Mouse (Mus musculus) gastrocnemius, postnatal 36 days (tissue): Measurements from ENCODE around the gene Zfp518b. TPM values are rescaled to one million over a fixed set of nuclear protein-coding genes. Genes with fewer than 3 reads are reported as not detected.

ENCODE experiments used
- DNase-seq, 2 experiments: peaks; one replicate each; pipeline ENCODE4 v3.0.0; 2022
- intact Hi-C: fragments of 180-260 bp; cut with DNase I; formaldehyde crosslinking; loops from one replicate; pipeline ENCODE4 v1.15.1; 2025
- total RNA-seq, 2 experiments: library from RNA; stranded (reverse); gene quantifications; 2 replicates each; pipeline ENCODE4 v1.2.3; 2021

The Zfp518b gene
- total RNA-seq, 2 experiments from 2014 or later: 2.0 to 2.4 TPM

DNA sequence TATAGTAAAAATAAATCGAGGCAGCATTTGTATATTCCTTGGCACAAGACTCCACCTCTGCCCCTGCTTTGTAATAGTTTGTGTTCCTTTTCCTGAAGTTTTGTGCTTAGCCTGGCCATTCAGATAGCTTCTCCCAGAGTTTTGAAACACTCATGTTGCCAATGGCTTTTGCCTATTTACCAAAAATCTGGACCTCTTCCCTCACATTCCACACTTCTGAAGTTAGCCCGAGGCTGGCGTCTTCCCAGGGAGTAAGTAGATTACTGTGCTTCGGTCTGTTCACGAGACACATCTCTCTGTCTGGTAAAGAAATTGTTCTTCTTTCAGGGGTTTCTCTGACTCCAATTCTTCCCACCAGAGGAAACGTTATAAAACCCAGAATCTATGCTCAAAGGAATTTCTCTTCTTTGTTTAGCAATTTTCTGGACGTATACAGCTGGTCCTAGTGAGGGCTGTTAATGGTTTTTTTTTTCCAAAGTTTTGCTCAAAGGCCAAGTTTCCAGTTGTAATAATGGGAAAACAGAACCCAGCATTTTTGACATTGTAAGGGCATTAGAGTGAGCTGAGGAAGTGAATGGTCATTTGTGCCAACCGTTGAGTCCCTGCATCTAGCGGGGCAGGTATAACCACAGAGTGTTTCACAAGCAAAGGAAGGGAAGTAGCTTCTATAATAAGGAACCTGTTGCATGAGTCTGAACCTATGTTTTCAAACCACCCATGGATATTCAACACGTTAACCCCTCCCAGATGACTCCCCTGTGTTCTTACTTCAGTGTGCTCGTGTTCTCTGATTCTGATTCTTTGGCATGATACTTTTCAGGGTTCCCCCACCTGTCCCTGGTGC lies 50.1 kb downstream of the Zfp518b start:
- intact Hi-C loops: loop anchor here (5.0 kb wide), 2 partner anchors 52 to 327 kb away; no protein-coding TSS in a partner anchor
- peak in 1 of 2 experiments; percentile 10 for DNase-seq

DNA sequence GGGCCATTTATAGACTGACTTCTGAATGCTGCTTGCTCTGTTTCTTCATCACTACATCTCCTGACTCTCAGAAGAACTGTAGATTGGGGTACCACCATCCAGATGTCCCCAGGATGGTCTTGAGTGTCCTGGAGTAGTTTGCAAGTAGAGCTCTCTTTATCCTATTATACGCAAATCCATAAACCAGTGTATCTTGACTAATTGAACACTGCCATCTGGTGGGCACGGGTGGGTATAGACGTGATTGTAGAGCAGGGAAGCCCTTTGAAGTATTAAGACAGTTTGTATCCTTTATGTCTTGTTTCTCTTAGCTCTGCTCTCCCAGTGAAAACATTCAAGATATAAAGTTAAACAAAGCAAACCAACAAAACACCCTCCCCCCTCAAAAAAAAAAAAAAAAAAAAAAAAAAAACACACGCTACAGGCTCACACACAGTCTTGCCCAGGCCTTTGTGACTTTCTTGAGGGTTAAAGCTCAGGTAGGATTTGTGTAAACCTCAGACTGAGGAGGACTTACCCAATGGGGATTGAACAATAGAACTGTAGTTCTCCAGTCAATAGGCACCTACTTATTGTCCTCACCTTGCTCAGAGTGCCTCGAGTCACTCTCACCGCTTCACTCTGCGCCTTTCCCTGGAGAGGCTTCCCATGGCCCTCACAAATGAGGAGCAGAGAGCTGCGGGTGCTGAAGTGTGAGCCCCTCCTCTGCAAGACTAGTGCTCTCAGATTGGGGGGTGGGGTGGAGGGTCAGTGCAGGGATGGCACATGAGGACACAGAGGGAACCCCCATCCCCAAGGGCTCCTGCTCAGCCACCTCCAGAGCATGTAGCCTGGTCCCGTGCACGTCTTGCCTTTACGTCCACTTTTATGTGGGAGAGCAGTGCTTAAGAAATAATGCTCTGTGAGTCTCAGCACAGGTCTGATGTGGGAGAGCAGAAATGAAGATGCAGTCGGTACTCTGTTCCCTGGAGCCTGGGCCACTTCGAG lies 51.9 kb downstream of the Zfp518b start:
- intact Hi-C loops: loop anchor here (5.0 kb wide), 2 partner anchors 50 to 325 kb away; no protein-coding TSS in a partner anchor

DNA sequence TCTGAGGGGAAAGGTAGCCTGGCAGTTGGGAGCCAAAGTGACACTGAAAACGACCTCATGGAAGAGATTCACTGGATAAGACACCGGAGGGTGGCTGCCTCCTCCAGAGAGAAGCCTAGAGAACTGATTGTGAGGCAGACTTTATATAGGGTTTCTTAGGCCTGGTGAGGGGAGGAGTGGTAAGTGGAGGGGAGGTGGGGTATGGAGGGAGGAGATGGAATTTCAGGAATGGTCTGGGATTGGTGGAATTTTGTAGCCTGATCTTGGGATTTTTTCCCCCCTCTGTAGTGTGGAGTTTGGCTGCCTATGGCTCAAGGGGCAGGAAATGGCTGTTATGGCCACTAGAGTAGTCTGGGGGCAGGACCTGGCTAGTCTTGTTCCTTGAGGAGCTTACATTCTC lies 56.6 kb downstream of the Zfp518b start:
- intact Hi-C loops: no loop called here
- DNase-seq: no peak

More for the DNA sequence above, 51.9 kb downstream of the Zfp518b start:
- peak; percentile 33 to 53 for DNase-seq

DNA sequence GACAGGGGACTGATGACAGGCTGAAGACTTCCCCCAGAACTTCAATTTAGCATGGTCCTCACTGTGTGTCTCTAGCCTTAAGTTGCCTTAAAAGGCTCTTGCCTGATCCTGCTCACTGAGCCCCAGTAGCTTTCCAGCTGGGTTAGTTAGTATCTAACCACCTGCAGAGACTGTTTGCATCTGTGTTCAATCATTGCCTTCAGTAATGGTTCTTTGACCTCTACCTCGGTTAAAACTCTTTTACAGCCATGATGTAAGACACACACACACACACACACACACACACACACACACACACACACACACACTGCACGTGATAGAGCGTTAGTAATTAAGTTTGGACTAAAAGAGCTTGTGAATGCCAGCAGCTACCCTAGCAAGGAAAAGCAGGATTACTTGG lies 57.7 kb downstream of the Zfp518b start:
- DNase-seq: no peak
- intact Hi-C loops: no loop called here

DNA sequence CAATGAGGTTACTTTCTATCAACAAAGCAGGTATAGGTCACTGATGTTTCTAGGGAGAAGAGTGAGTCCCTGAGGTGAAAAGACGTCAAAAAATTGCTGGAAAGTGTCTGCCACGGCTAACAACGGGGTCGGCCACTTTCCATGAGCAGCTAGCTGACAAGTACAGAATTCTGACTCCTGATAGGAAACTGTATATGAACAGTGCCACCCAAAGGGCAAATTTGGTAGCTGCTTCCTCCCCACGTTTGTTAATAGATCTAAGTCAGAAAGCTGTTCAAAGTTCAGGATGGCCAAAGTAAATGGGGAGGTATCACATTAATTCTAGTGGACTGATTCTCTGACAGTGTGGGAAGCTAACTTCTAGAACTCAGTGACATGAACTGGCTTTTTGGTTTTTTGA lies 63.8 kb downstream of the Zfp518b start:
- DNase-seq: peak in 1 of 2 experiments; percentile 10
- intact Hi-C loops: no loop called here

DNA sequence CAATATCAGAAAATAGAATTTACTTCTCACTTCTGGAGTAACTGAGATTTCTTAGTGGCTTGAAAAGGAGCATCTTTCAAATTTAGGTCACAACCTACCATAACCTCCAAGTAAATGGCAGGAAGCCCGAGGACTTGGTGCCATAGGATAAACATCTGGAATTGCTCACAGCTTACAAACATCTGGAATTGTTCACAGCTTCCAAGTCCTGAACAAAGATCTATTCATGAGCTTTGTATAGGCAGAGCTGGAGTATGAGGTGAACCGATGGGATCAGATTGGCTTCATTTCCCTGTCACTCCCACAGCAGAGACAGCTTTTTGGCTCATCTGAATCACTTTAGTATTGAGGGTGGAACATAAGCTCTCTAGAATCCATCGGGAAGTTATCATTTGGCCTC lies 65.7 kb downstream of the Zfp518b start:
- no peak for DNase-seq

More for the DNA sequence above, 65.7 kb downstream of the Zfp518b start:
- intact Hi-C loops: no loop called here

Other genes with a start within 250 kb of the Zfp518b start
- gene Slc2a9, start 181.7 kb downstream of the Zfp518b start, total RNA-seq: under 1 TPM; 0.44 to 0.59 TPM
- 10 to 100 TPM; 54.1 to 58.0 TPM for gene Wdr1, start 121.6 kb downstream of the Zfp518b start, total RNA-seq
- not detected for gene Clnk, start 192.0 kb upstream of the Zfp518b start, total RNA-seq